In genomic region chr10:60093751-60094150, GRCm38 (mm10) we compare ENCODE assay signal across 18 mouse cellular contexts. TPM values are rescaled to one million over a fixed set of nuclear protein-coding genes. Genes with fewer than 3 reads are reported as not detected.
DNase-seq lines count a peak whose midpoint lies in the region; ATAC-seq lines count a peak whose summit lies in the region.
"Had no signal": no experiment of that assay in that cellular context is flagged by ENCODE, and none has a peak within 500 bp of the region (broad histone marks: within the 10 kb centered on the region; RNA-seq: fewer than 3 reads in every experiment).

No protein-coding gene starts in this region.

- H3K4me3 ChIP-seq in midbrain, embryonic 11.5 days (ENCODE audit: low read depth, low read length): no peak overlapping the region
- H3K4me3 ChIP-seq: embryonic facial prominence, embryonic 10.5 days; embryonic facial prominence, embryonic 12.5 days; forebrain, embryonic 13.5 days; forebrain, embryonic 15.5 days had no signal

- no peak overlapping the region for H3K4me2 ChIP-seq in midbrain, embryonic 11.5 days
- H3K4me2 ChIP-seq: embryonic facial prominence, embryonic 12.5 days; forebrain, embryonic 13.5 days; forebrain, embryonic 15.5 days had no signal

- H3K36me3 ChIP-seq in midbrain, embryonic 11.5 days (ENCODE audit: control insufficient read depth, insufficient read depth, low read length): no peaks in the 10 kb centered on the region; the same call in 1 of the 2 replicates
- H3K36me3 ChIP-seq: embryonic facial prominence, embryonic 12.5 days; forebrain, embryonic 15.5 days had no signal

- H3K27me3 ChIP-seq in midbrain, embryonic 11.5 days (ENCODE audit: control insufficient read depth, insufficient read depth, low read length): no peaks in the 10 kb centered on the region
- H3K27me3 ChIP-seq: embryonic facial prominence, embryonic 12.5 days; forebrain, embryonic 13.5 days; forebrain, embryonic 15.5 days had no signal

- no peaks in the 10 kb centered on the region for H3K9me3 ChIP-seq in midbrain, embryonic 11.5 days (ENCODE audit: control insufficient read depth, low read length)
- H3K9me3 ChIP-seq: embryonic facial prominence, embryonic 10.5 days; embryonic facial prominence, embryonic 12.5 days; forebrain, embryonic 13.5 days; forebrain, embryonic 15.5 days had no signal

- DNase-seq in thymus, postnatal 10 days (ENCODE audit: low spot score in 2 of 2): peak; percentile 36 to 42
- DNase-seq in thymus, postnatal 0 days (ENCODE audit: low spot score): no peak
- DNase-seq in thymus, postnatal 25 days: peak; percentile 41
- peak; percentile 56 for DNase-seq in thymus, postnatal 4 days
- no peak for DNase-seq in midbrain, embryonic 11.5 days (ENCODE audit: low spot score, missing footprints)
- no peak for DNase-seq in liver
- DNase-seq: adrenal gland, adult 8-10 months; adrenal gland, postnatal 14 days; adrenal gland, postnatal 36 days; cerebellum, adult 11-12 months; cerebellum, adult 2 months; cerebellum, adult 9-10 months; cerebellum, postnatal 10 days; cerebellum, postnatal 25 days had no signal

- H3K4me1 ChIP-seq in midbrain, embryonic 11.5 days (ENCODE audit: control insufficient read depth, insufficient read depth, low read length): peaks cover 2% of the 10 kb centered on the region
- H3K4me1 ChIP-seq: embryonic facial prominence, embryonic 12.5 days; forebrain, embryonic 13.5 days; forebrain, embryonic 15.5 days had no signal

- 81% methylated on average over 2 of the region's 2 CpGs for WGBS in midbrain, embryonic 11.5 days

- no peak overlapping the region for H3K9ac ChIP-seq in midbrain, embryonic 11.5 days (ENCODE audit: low read length)
- H3K9ac ChIP-seq: embryonic facial prominence, embryonic 12.5 days; forebrain, embryonic 13.5 days; forebrain, embryonic 15.5 days had no signal

- ATAC-seq in midbrain, embryonic 11.5 days (ENCODE audit: low FRiP score): no peak
- ATAC-seq: forebrain, embryonic 13.5 days; forebrain, embryonic 15.5 days had no signal

- H3K27ac ChIP-seq in midbrain, embryonic 11.5 days (ENCODE audit: low read depth, low read length): no peak overlapping the region
- H3K27ac ChIP-seq: embryonic facial prominence, embryonic 10.5 days; embryonic facial prominence, embryonic 12.5 days; forebrain, embryonic 13.5 days; forebrain, embryonic 15.5 days had no signal

RNA-seq across cellular contexts. Expression of gene Spock2, which starts 12.3 kb away (rescaled TPM):
- 7.6 and 7.9 TPM in 2 replicates for polyA plus RNA-seq in thymus, postnatal 0 days (2015; fragmentation: Nextera tagmentation; extraction: Ambion mirVana)
- polyA plus RNA-seq in midbrain, embryonic 11.5 days (2014; fragmentation: Nextera tagmentation; extraction: Ambion mirVana): 11.2 and 12.2 TPM in 2 replicates

Comparison
In these comparisons a context has a peak if more than half of its experiments do, and no peak if none do; other contexts are left out.
1. DNase-seq: peak in thymus, postnatal 10 days (2 of 2), thymus, postnatal 25 days (single experiment) and thymus, postnatal 4 days (single experiment); none in thymus, postnatal 0 days (single experiment), midbrain, embryonic 11.5 days (single experiment) and liver (single experiment).